Comparison of ENCODE assay signal across 24 mouse cellular contexts in genomic region chr2:61798048-61798447, GRCm38 (mm10). TPM values are rescaled to one million over a fixed set of nuclear protein-coding genes. Genes with fewer than 3 reads are reported as not detected.
DNase-seq lines count a peak whose midpoint lies in the region; ATAC-seq and TF ChIP-seq lines count a peak whose summit lies in the region.
"Had no signal": no experiment of that assay in that cellular context is flagged by ENCODE, and none has a peak within 500 bp of the region (broad histone marks: within the 10 kb centered on the region; RNA-seq: fewer than 3 reads in every experiment).

No protein-coding gene starts in this region.

- peaks cover 3% of the 10 kb centered on the region for H3K4me1 ChIP-seq in forebrain, embryonic 14.5 days (ENCODE audit: control insufficient read depth, insufficient read depth, low read length)
- peaks cover 6% of the 10 kb centered on the region; the same call in 1 of the 2 replicates for H3K4me1 ChIP-seq in forebrain, embryonic 12.5 days
- no peaks in the 10 kb centered on the region for H3K4me1 ChIP-seq in forebrain, postnatal 0 days (ENCODE audit: insufficient read depth)
- H3K4me1 ChIP-seq in forebrain, embryonic 11.5 days (replicated peaks; ENCODE audit: control insufficient read depth, insufficient read depth, low read length), result no peaks in the 10 kb centered on the region
- no peaks in the 10 kb centered on the region for H3K4me1 ChIP-seq in intestine, embryonic 16.5 days (ENCODE audit: control insufficient read depth, insufficient read depth, low read length)

- H3K27me3 ChIP-seq in forebrain, embryonic 14.5 days (replicated peaks; ENCODE audit: control insufficient read depth, insufficient read depth, low read length), result peaks cover 5% of the 10 kb centered on the region; the same call in 1 of the 2 replicates
- H3K27me3 ChIP-seq in forebrain, embryonic 12.5 days, result peaks cover 16% of the 10 kb centered on the region
- no peaks in the 10 kb centered on the region for H3K27me3 ChIP-seq in forebrain, postnatal 0 days (ENCODE audit: insufficient read depth, low read length)
- H3K27me3 ChIP-seq in forebrain, embryonic 11.5 days (ENCODE audit: control insufficient read depth, insufficient read depth, low read length), result peaks cover 11% of the 10 kb centered on the region
- peaks cover 7% of the 10 kb centered on the region; the same call in 1 of the 2 replicates for H3K27me3 ChIP-seq in intestine, embryonic 16.5 days (replicated peaks; ENCODE audit: control insufficient read depth, insufficient read depth, low read length)

- H3K4me2 ChIP-seq in forebrain, embryonic 14.5 days (ENCODE audit: low read length), result no peak overlapping the region
- H3K4me2 ChIP-seq in forebrain, embryonic 12.5 days, result no peak overlapping the region
- H3K4me2 ChIP-seq in forebrain, postnatal 0 days (ENCODE audit: low read depth), result no peak overlapping the region
- H3K4me2 ChIP-seq in forebrain, embryonic 11.5 days (ENCODE audit: low read depth, low read length, severe bottlenecking), result no peak overlapping the region
- H3K4me2 ChIP-seq in intestine, embryonic 16.5 days (ENCODE audit: low read depth, low read length), result no peak overlapping the region
- H3K4me2 ChIP-seq: heart, embryonic 12.5 days; heart, embryonic 15.5 days; hindbrain, embryonic 13.5 days had no signal

- DNase-seq in forebrain, embryonic 14.5 days (ENCODE audit: low spot score), result peak; percentile 66
- DNase-seq in forebrain, postnatal 0 days, result no peak
- no peak for DNase-seq in forebrain, embryonic 11.5 days (ENCODE audit: low spot score)
- DNase-seq in urinary bladder, postnatal 4 days (ENCODE audit: low spot score in 2 of 2), result no peak
- DNase-seq: adrenal gland, adult 8-10 months; adrenal gland, postnatal 25 days; cerebellum, adult 18-20 months; cerebellum, adult 9-10 months; cerebellum, postnatal 14 days; gastrocnemius, postnatal 25 days; heart, adult 18-20 months; heart, postnatal 10 days; heart, postnatal 36 days; kidney, adult 11 months had no signal

- no peaks in the 10 kb centered on the region for H3K36me3 ChIP-seq in forebrain, embryonic 14.5 days (ENCODE audit: control insufficient read depth, insufficient read depth, low read length)
- 0 out of 2 replicates have a peak, but pooled peaks cover 2% of the 10 kb centered on the region for H3K36me3 ChIP-seq in forebrain, embryonic 12.5 days (replicated peaks)
- no peaks in the 10 kb centered on the region for H3K36me3 ChIP-seq in forebrain, postnatal 0 days (ENCODE audit: insufficient read depth)
- no peaks in the 10 kb centered on the region for H3K36me3 ChIP-seq in forebrain, embryonic 11.5 days (ENCODE audit: control insufficient read depth, insufficient read depth, low read length)
- H3K36me3 ChIP-seq in intestine, embryonic 16.5 days (ENCODE audit: control insufficient read depth, insufficient read depth, low read length), result no peaks in the 10 kb centered on the region
- H3K36me3 ChIP-seq: heart, embryonic 15.5 days had no signal

- ATAC-seq in forebrain, embryonic 14.5 days, result peak; percentile 60; the same call in 1 of the 2 replicates
- no peak for ATAC-seq in forebrain, embryonic 12.5 days (ENCODE audit: low FRiP score)
- ATAC-seq in forebrain, postnatal 0 days, result 0 out of 2 replicates have a peak, but pooled peaks have one; percentile 34
- no peak for ATAC-seq in forebrain, embryonic 11.5 days (replicated peaks; ENCODE audit: low FRiP score)
- ATAC-seq in intestine, embryonic 16.5 days, result peak; percentile 67; the same call in 1 of the 2 replicates
- ATAC-seq: hindbrain, embryonic 16.5 days had no signal

- H3K4me3 ChIP-seq in forebrain, embryonic 14.5 days (ENCODE audit: low read depth, low read length), result no peak overlapping the region
- H3K4me3 ChIP-seq in forebrain, embryonic 12.5 days (replicated peaks), result no peak overlapping the region
- no peak overlapping the region for H3K4me3 ChIP-seq in forebrain, postnatal 0 days (ENCODE audit: low read depth, low read length)
- no peak overlapping the region for H3K4me3 ChIP-seq in forebrain, embryonic 11.5 days (ENCODE audit: low read depth, low read length)
- no peak overlapping the region for H3K4me3 ChIP-seq in intestine, embryonic 16.5 days (ENCODE audit: low read length)
- H3K4me3 ChIP-seq: heart, embryonic 12.5 days; heart, embryonic 15.5 days; hindbrain, embryonic 10.5 days; hindbrain, embryonic 13.5 days had no signal

- H3K27ac ChIP-seq in forebrain, embryonic 14.5 days (ENCODE audit: low read depth, low read length), result no peak overlapping the region
- H3K27ac ChIP-seq in forebrain, embryonic 12.5 days, result no peak overlapping the region
- H3K27ac ChIP-seq in forebrain, postnatal 0 days (ENCODE audit: low read depth, low read length), result no peak overlapping the region
- H3K27ac ChIP-seq in forebrain, embryonic 11.5 days (ENCODE audit: low read depth, low read length), result no peak overlapping the region
- no peak overlapping the region for H3K27ac ChIP-seq in intestine, embryonic 16.5 days (ENCODE audit: low read length)
- H3K27ac ChIP-seq: heart, embryonic 15.5 days; hindbrain, embryonic 10.5 days; hindbrain, embryonic 13.5 days had no signal

- WGBS in forebrain, embryonic 14.5 days, result 78% methylated on average over 1 of the region's 1 CpGs
- 93% methylated on average over 1 of the region's 1 CpGs for WGBS in forebrain, embryonic 12.5 days
- 74% methylated on average over 1 of the region's 1 CpGs for WGBS in forebrain, postnatal 0 days
- 97% methylated on average over 1 of the region's 1 CpGs for WGBS in forebrain, embryonic 11.5 days
- 80% methylated on average over 1 of the region's 1 CpGs for WGBS in intestine, embryonic 16.5 days

- no peak for TF ChIP-seq CTCF in forebrain, postnatal 0 days (IDR thresholded peaks at IDR 0.05; ENCODE audit: low read depth)

- H3K9ac ChIP-seq in forebrain, embryonic 14.5 days (ENCODE audit: low read length), result no peak overlapping the region
- H3K9ac ChIP-seq in forebrain, embryonic 12.5 days, result no peak overlapping the region
- no peak overlapping the region for H3K9ac ChIP-seq in forebrain, postnatal 0 days
- H3K9ac ChIP-seq in forebrain, embryonic 11.5 days (ENCODE audit: low read length), result no peak overlapping the region
- no peak overlapping the region for H3K9ac ChIP-seq in intestine, embryonic 16.5 days (ENCODE audit: low read depth, low read length)
- H3K9ac ChIP-seq: heart, embryonic 12.5 days; heart, embryonic 15.5 days; hindbrain, embryonic 13.5 days had no signal

- no peaks in the 10 kb centered on the region for H3K9me3 ChIP-seq in forebrain, embryonic 14.5 days (replicated peaks; ENCODE audit: control insufficient read depth, low read length)
- no peaks in the 10 kb centered on the region for H3K9me3 ChIP-seq in forebrain, embryonic 12.5 days
- H3K9me3 ChIP-seq in forebrain, postnatal 0 days (ENCODE audit: low read length), result no peaks in the 10 kb centered on the region
- no peaks in the 10 kb centered on the region for H3K9me3 ChIP-seq in forebrain, embryonic 11.5 days (ENCODE audit: control insufficient read depth, low read length)
- H3K9me3 ChIP-seq in intestine, embryonic 16.5 days (ENCODE audit: control insufficient read depth, low read length), result no peaks in the 10 kb centered on the region
- H3K9me3 ChIP-seq: heart, embryonic 12.5 days; heart, embryonic 15.5 days; hindbrain, embryonic 10.5 days; hindbrain, embryonic 13.5 days had no signal

RNA-seq across cellular contexts. Expression of gene Tbr1, which starts 4.7 kb away (rescaled TPM):
- 46.3 and 47.2 TPM in 2 replicates for polyA plus RNA-seq in forebrain, embryonic 14.5 days (2014; fragmentation: Nextera tagmentation; extraction: Ambion mirVana)
- 42.2 and 45.3 TPM in 2 replicates for polyA plus RNA-seq in forebrain, embryonic 12.5 days (2016; fragmentation: Nextera tagmentation; extraction: Ambion mirVana)
- 38.0 and 43.2 TPM in 2 replicates for total RNA-seq in forebrain, postnatal 0 days (2014; rRNA removed)
- polyA plus RNA-seq in forebrain, postnatal 0 days (2015; fragmentation: Nextera tagmentation; extraction: Ambion mirVana), result 26.7 and 28.8 TPM in 2 replicates
- 39.9 and 43.8 TPM in 2 replicates for polyA plus RNA-seq in forebrain, embryonic 11.5 days (2014; fragmentation: Nextera tagmentation; extraction: Ambion mirVana)
- not detected in 2 replicates for polyA plus RNA-seq in intestine, embryonic 16.5 days (2015; fragmentation: Nextera tagmentation; extraction: Ambion mirVana)
- total RNA-seq: adrenal gland, postnatal 25 days; gastrocnemius, adult 8-10 months; gastrocnemius, postnatal 25 days; heart, adult 18-20 months; heart, postnatal 10 days had no signal
- polyA plus RNA-seq: activated CD4-positive, CD25-positive, alpha-beta regulatory T cell, adult 4 months; gonadal fat pad, adult 2 months; heart, embryonic 12.5 days had no signal

Comparison
In these comparisons a context has a peak if more than half of its experiments do, and no peak if none do; other contexts are left out.
1. ATAC-seq: peak in forebrain, embryonic 14.5 days (single experiment), forebrain, postnatal 0 days (single experiment) and intestine, embryonic 16.5 days (single experiment); none in forebrain, embryonic 12.5 days (single experiment) and forebrain, embryonic 11.5 days (single experiment).
2. RNA of gene Tbr1, which starts 4.7 kb away (polyA plus RNA-seq): 46.3 to 47.2 TPM in forebrain, embryonic 14.5 days, 42.2 to 45.3 TPM in forebrain, embryonic 12.5 days, 39.9 to 43.8 TPM in forebrain, embryonic 11.5 days and 26.7 to 28.8 TPM in forebrain, postnatal 0 days; not detected in intestine, embryonic 16.5 days; every median in the first group is over 10 times any median in the second.